Mouse (Mus musculus) hindbrain, embryonic 10.5 days (tissue): Measurements from ENCODE around the gene Frs3. TPM values are rescaled to one million over a fixed set of nuclear protein-coding genes. Genes with fewer than 3 reads are reported as not detected.

Source experiments
- DNase-seq: peaks from one replicate; pipeline ENCODE4 v3.0.0-alpha.2; 2017; ENCODE audit warnings: low spot score
- H3K27ac ChIP-seq: fragments of 300-500 bp; sonication (generic); 2 replicates; pipeline ENCODE4 v1.5.1; 2016; ENCODE audit warnings: mild to moderate bottlenecking, moderate library complexity
- H3K27me3 ChIP-seq: fragments of 300-500 bp; sonication (generic); 2 replicates; pipeline ENCODE4 v1.6.1; 2016; ENCODE audit warnings: mild to moderate bottlenecking; ENCODE audit not compliant: poor library complexity, insufficient read depth, severe bottlenecking
- H3K36me3 ChIP-seq: fragments of 300-500 bp; sonication (generic); 2 replicates; pipeline ENCODE4 v1.6.1; 2016; ENCODE audit warnings: mild to moderate bottlenecking, moderate library complexity
- H3K4me1 ChIP-seq: fragments of 300-500 bp; sonication (generic); replicated peaks from 2 replicates; pipeline ENCODE4 v1.6.1; 2016; ENCODE audit warnings: mild to moderate bottlenecking
- H3K4me3 ChIP-seq: fragments of 300-500 bp; sonication (generic); 2 replicates; pipeline ENCODE4 v1.5.1; 2016; ENCODE audit warnings: mild to moderate bottlenecking, moderate library complexity
- H3K9me3 ChIP-seq: fragments of 300-500 bp; sonication (generic); 2 replicates; pipeline ENCODE4 v1.6.1; 2016; ENCODE audit warnings: mild to moderate bottlenecking, moderate library complexity
- WGBS: fragments of 180-500 bp; shearing (Covaris S2); methylation state at CpG from one replicate; pipeline ENCODE4 v1.1.7; 2016; 5-methylcytosine and 5-hydroxymethylcytosine counted together
- polyA plus RNA-seq: library from polyadenylated mRNA; unstranded; fragments of >200 nt; fragmentation: Nextera tagmentation; extraction: Ambion mirVana; gene quantifications from 2 replicates; pipeline ENCODE4 v1.2.1, GENCODE M21; 2016

Gene Frs3
- polyA plus RNA-seq, 1 experiment from 2014 or later: 12.7 TPM

- H3K27me3 ChIP-seq: peaks cover 38% of the 10 kb centered on the region
- H3K27ac ChIP-seq: no peak overlapping the region
- no peak for DNase-seq
- no peaks in the 10 kb centered on the region for H3K36me3 ChIP-seq
- H3K9me3 ChIP-seq: peaks cover 7% of the 10 kb centered on the region; the same call in 1 of the 2 replicates
- no peak overlapping the region for H3K4me3 ChIP-seq
- peaks cover 20% of the 10 kb centered on the region for H3K4me1 ChIP-seq
- WGBS: 50% methylated on average over 16 of the region's 16 CpGs
Observed at GRCm38 (mm10) chr17:47742991-47743734, 54.3 kb downstream of the Frs3 start.

DNA sequence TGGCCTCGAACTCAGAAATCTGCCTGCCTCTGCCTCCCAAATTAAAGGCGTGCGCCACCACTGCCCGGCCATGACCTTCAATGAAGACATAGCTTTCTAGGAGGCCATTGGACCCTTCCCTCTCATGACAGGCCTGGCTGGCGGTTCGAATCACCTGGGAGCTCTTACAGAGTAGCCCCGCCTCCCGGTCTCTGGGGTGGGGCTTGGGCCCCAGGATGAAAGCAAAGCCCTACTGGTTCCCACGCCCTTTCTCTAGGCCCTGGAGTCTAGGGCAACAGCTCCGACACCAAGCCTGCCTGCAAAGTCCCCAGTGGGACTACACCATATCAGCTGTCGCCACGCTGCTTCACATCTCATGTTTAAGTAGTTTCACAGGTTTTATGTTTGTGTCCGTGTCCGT is 55.3 kb downstream of the Frs3 start:
- no peak for DNase-seq
- WGBS: 92% methylated on average over 14 of the region's 14 CpGs
- H3K36me3 ChIP-seq: no peaks in the 10 kb centered on the region
- no peak overlapping the region for H3K27ac ChIP-seq
- H3K4me1 ChIP-seq: peaks cover 16% of the 10 kb centered on the region
- H3K4me3 ChIP-seq: no peak overlapping the region
- H3K27me3 ChIP-seq: peaks cover 29% of the 10 kb centered on the region
- peaks cover 7% of the 10 kb centered on the region; the same call in 1 of the 2 replicates for H3K9me3 ChIP-seq

DNA sequence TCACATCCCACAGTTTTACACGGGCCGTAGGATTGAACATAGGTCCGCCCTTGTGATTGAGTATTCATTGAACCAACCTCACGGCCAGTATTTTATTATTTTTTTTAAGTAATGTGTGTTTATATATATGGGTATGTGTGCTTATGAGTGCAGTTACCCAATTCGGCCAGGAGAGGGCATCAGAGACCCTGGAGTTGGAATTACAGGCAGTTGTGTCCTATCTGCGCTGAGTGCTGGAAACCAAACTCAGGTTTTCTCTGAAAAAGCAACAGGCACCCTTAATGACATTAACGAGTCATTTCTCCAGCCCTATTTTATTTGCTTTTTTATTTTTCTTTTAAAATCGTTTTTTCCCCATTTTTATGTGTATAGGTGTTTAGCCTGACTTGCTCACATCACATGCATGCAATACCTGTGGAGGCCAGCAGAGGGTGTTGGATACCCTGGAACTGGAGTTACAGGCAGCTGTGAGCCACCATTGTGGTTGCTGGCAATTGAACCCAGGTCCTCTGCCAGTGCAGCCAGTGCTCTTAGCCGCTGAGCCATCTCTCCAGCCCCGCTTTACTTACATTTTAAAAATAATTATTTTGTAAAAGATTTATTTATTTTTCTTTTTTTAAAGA is 56.0 kb downstream of the Frs3 start:
- Histone ChIP-seq H3K27ac (no peak overlapping the region), H3K4me3 (no peak overlapping the region)

DNA sequence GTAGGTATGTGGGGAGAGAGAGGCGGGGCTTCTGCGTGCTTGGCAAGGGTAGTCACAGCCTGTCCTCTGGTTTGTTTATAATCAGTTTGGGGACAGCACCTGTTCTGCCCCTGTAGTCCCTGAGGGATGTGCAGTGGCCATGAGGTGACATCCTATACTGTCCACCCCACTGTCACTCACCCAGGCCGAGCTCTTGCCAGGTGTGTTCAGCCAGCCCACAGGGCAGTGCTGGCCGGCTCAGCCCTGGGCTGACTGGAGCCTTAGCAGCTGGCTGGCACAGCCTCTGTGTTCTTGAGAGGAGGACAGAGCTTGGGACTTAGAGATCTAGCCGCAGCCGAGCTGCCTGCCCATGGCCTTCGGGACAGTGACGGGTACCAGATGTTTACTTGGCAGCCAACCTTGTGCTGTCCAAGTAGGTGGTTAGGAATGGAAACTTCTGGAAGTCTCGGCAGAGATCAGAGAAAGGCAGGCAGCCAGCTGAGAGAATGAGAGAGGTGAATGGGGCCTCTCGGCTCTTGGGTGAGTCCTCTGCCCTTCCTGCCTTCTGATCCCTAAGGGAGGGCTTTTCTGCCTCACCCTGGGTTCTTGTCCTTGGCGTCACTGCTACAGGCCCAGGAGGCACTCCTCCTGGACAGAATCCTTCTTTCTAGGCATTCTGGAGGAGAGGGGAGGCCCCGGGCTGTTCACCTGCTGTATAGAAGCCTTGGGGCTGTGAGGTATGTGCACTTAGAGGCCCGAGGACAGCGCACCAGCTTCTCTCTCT is 60.1 kb downstream of the Frs3 start:
- no peaks in the 10 kb centered on the region for H3K27me3 ChIP-seq
- H3K36me3 ChIP-seq: no peaks in the 10 kb centered on the region
- DNase-seq: no peak
- H3K4me1 ChIP-seq: 0 out of 2 replicates have a peak, but pooled peaks cover 7% of the 10 kb centered on the region
- H3K4me3 ChIP-seq: no peak overlapping the region
- peaks cover 11% of the 10 kb centered on the region; the same call in 1 of the 2 replicates for H3K9me3 ChIP-seq
- H3K27ac ChIP-seq: 0 out of 2 replicates have a peak overlapping the region, but pooled peaks have one; percentile 12
- 77% methylated on average over 14 of the region's 14 CpGs for WGBS

More for the DNA sequence above, 56.0 kb downstream of the Frs3 start:
- Histone ChIP-seq H3K4me1 (peaks cover 10% of the 10 kb centered on the region), H3K9me3 (peaks cover 7% of the 10 kb centered on the region; the same call in 1 of the 2 replicates), H3K36me3 (no peaks in the 10 kb centered on the region), H3K27me3 (peaks cover 21% of the 10 kb centered on the region)
- WGBS: 87% methylated on average over 10 of the region's 10 CpGs
- no peak for DNase-seq

- no peak for DNase-seq
- no peak overlapping the region for H3K4me3 ChIP-seq
- WGBS: 77% methylated on average over 3 of the region's 3 CpGs
- 0 out of 2 replicates have a peak, but pooled peaks cover 7% of the 10 kb centered on the region for H3K4me1 ChIP-seq
- no peak overlapping the region for H3K27ac ChIP-seq
- no peaks in the 10 kb centered on the region for H3K36me3 ChIP-seq
- peaks cover 8% of the 10 kb centered on the region; the same call in 1 of the 2 replicates for H3K9me3 ChIP-seq
- H3K27me3 ChIP-seq: no peaks in the 10 kb centered on the region
Observed at GRCm38 (mm10) chr17:47749626-47750025, 60.8 kb downstream of the Frs3 start.

DNA sequence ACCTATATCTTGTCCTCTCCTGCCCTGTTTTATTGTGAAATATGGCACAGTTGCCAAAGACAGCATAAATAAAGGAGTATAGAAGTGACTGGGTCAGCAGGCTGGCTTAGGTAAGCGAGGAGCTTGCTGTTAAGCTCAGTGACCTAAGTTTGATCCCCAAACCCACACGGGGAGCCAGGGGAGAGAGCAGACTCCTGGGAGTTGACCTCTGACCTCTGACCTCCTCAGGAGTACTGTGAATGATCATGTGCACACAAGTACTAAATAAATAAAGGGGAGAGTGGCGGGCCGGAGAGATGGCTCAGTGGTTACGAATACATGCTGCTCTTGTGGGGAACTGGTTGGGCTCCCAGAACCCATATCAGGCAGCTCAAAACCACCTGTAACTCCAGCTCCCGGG is 61.3 kb downstream of the Frs3 start:
- WGBS: 53% methylated on average over 6 of the region's 6 CpGs

GRCm38 (mm10) chr17:47751811-47752210 is 63.0 kb downstream of the Frs3 start:
- H3K4me1 ChIP-seq: peaks cover 12% of the 10 kb centered on the region
- WGBS: 76% methylated on average over 5 of the region's 5 CpGs

More for the DNA sequence above, 61.3 kb downstream of the Frs3 start:
- Histone ChIP-seq H3K27ac (no peak overlapping the region), H3K4me1 (0 out of 2 replicates have a peak, but pooled peaks cover 7% of the 10 kb centered on the region), H3K36me3 (no peaks in the 10 kb centered on the region), H3K27me3 (no peaks in the 10 kb centered on the region), H3K9me3 (peaks cover 4% of the 10 kb centered on the region; the same call in 1 of the 2 replicates), H3K4me3 (no peak overlapping the region)
- no peak for DNase-seq

DNA sequence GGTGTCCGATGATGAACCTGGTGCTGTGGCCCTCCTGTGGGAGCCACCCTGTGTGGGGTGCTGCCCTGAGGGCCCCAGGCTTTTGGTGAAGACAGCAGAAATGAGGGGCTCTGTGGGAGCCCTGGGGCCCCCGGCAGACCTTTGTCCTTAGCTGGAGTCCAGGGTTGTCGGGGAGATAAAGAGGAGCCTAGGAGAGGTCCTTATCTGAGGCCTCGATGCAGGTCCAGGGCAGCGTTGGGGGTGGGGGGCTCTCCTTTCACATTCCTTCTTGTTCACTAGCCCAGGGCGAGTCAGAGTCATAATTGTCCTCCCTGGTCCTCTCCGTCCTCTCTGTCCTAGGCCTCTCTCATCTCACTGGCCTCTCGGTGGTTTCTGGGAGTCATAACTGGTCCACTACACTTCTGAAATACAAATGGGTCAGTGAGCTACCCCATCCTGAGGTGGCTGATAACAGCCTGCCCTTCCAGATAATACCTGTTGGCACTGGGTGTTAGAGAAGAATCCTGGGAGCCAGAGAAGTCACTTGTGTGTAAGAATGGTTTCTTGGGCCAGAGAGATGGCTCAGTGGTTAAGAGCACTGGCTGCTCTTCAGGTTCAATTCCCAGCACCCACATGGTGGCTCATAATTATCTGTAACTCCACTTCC is 64.4 kb downstream of the Frs3 start:
- Histone ChIP-seq H3K4me3 (no peak overlapping the region), H3K4me1 (peaks cover 13% of the 10 kb centered on the region), H3K27me3 (no peaks in the 10 kb centered on the region), H3K36me3 (no peaks in the 10 kb centered on the region), H3K27ac (no peak overlapping the region), H3K9me3 (peaks cover 4% of the 10 kb centered on the region; the same call in 1 of the 2 replicates)
- 88% methylated on average over 8 of the region's 8 CpGs for WGBS
- DNase-seq: no peak

More at GRCm38 (mm10) chr17:47751811-47752210, 63.0 kb downstream of the Frs3 start:
- Histone ChIP-seq H3K36me3 (no peaks in the 10 kb centered on the region), H3K4me3 (no peak overlapping the region), H3K27me3 (no peaks in the 10 kb centered on the region), H3K9me3 (peaks cover 4% of the 10 kb centered on the region; the same call in 1 of the 2 replicates), H3K27ac (no peak overlapping the region)
- DNase-seq: no peak

Other genes with a start within 250 kb of the Frs3 start
- 32.5 and 36.0 TPM in 2 replicates for gene Taf8, start 186.7 kb upstream of the Frs3 start, polyA plus RNA-seq
- gene Ccnd3, start 184.0 kb upstream of the Frs3 start, polyA plus RNA-seq: 289 and 330 TPM in 2 replicates
- 39.0 and 40.6 TPM in 2 replicates for gene Bysl, start 77.5 kb upstream of the Frs3 start, polyA plus RNA-seq
- 41.2 and 45.9 TPM in 2 replicates for gene Med20, start 77.4 kb upstream of the Frs3 start, polyA plus RNA-seq
- 1.9 and 2.1 TPM in 2 replicates for gene Gm20517, start 77.4 kb upstream of the Frs3 start, polyA plus RNA-seq
- 6.7 and 8.4 TPM in 2 replicates for gene Usp49, start 58.3 kb upstream of the Frs3 start, polyA plus RNA-seq
- gene Tomm6, start 644 bp upstream of the Frs3 start, polyA plus RNA-seq: 369 and 408 TPM in 2 replicates
- 0.27 and 0.86 TPM in 2 replicates for gene Gm21981, start 5.4 kb downstream of the Frs3 start, polyA plus RNA-seq
- 0.34 and 0.66 TPM in 2 replicates for gene Prickle4, start 5.7 kb downstream of the Frs3 start, polyA plus RNA-seq
- 0.15 TPM in 1 of 2 replicates, not detected in the other for gene Pgc, start 37.8 kb downstream of the Frs3 start, polyA plus RNA-seq
- gene Tfeb, start 48.0 kb downstream of the Frs3 start, polyA plus RNA-seq: 2.2 and 3.7 TPM in 2 replicates
- 19.9 and 30.6 TPM in 2 replicates for gene Mdfi, start 145.7 kb downstream of the Frs3 start, polyA plus RNA-seq
- 25.1 and 29.4 TPM in 2 replicates for gene Foxp4, start 235.6 kb downstream of the Frs3 start, polyA plus RNA-seq